Mouse (Mus musculus) frontal cortex, adult (tissue): ENCODE measurements at regions not wholly inside any gene's neighbourhood (a gene's known extent, or its start where the extent isn't known, plus 50 kb on each side); places are given as distances from the start of the nearest gene placed in this dataset.

ENCODE experiments used
- ATAC-seq: cut with Nextera tagmentation; 2 replicates; pipeline ENCODE4 v1.9.2; 2017; ENCODE audit warnings: mild to moderate bottlenecking, moderate library complexity, mixed read lengths; ENCODE audit not compliant: low TSS enrichment

DNA sequence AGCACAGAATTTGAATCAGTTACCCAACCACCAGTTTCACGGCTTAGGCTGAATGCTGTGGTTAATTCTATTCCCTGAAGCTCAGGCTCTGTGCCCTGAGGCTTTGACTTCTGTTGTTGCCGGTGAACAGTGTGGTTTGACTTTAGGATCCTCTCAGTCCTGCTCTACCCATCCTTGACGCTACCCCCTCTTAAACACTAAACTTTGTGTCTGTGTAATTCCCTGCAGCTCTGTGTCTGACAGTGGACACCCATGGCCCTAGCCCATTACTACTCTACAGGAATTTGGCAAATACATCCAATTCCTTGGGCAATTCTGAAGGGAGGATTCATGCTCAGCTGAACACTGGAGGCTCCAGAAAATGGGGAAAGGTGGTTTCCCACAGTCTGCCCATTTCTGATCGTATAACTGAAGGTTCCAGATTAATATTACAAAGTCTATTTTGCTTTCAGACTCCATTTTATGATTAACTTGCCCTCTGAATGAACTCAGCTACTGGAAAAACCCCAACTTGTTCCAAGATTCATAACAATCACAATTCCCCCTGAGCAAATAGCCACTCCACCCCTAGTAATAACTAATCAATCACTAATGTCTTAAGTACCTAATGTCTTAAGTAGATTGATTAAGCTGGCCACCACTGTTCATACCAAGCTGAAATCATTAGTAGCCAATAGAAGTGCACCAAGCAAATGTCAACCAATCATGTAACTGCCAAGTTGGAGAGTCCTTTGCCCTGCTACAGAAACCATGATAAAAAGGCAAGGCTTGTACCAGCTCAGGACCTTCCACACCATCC, 182.6 kb downstream of the Ice1 start:
- no peak for ATAC-seq

GRCm38 (mm10) chr13:70458406-70458805, 179.0 kb downstream of the Ice1 start:
- ATAC-seq: no peak

DNA sequence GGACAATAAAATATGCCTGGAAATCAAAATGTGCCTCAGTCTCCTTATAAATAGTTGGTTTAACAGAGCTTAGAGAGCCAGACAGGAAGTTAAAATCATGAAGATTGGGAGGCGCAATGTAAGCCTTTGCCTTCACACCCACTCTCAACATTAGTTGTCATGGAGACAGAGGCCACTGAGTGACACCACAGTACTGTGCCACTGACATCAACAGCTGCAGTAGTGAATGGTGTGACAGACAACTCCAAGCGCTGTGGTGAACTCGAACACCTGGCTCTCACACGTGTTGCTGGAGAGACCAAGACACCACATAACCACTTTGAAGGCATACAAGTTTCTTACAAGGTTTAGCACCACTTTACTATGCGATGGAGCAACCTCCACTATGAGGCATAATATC, 172.4 kb downstream of the Ice1 start:
- ATAC-seq: no peak

DNA sequence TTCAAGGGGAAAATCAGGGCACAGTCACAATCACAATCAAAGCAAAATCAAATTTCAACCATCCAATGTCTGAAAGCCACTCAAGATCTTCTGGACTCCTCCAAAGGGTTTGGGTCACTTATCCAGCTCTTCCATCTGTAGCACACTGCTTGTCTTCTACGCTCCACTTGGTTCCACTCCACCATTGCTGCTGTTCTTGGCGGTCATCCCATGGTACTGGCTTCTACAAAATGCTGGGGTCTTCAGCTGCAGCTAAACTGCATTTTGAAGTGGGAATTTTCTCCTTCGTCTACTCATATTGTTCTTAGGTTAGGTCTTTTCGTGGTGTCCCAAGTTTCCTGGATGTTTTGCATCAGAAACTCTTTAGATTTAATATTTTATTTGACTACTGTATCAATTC, 162.7 kb downstream of the Ice1 start:
- no peak for ATAC-seq

DNA sequence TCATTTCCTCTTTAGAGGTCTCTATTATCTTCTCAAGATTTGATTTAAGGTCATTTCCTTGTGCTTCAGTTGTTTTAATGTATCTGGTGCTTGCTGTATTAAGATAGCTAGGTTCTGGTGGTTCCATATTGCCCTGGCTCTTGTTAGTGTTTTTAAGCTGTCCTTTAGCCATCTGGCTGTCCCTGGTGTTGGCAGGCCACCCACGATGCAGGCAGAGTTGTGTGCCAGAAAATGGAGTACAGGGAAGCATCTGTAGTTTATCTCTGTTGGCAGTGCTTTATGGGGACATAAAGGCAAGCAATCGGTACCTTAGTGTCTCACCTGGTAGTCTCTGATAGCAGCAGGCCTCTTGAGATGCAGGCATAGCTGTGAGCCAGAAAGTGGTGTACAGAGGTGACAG, 162.1 kb downstream of the Ice1 start:
- ATAC-seq: peak; percentile 67; the same call in 1 of the 2 replicates

DNA sequence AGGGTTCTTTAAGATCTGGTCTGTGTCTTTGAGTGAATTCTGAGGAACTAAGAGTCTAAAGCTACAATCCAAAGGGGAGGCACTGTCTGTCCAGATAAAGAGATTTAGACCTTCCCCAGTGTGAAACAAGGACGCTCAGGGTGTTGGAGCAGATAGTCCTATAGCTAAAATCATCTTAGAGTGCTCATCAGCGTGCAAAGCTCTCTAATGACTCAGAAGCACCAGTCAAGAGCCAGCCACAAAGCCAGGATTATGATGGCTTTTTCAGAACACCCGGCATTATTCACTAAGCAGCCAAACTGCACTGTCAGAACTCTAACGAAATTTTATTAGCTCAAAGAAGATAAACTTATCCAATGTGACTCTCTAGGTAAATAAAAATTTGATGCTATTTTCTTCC, 138.1 kb downstream of the Ice1 start:
- ATAC-seq: peak; percentile 52; the same call in 1 of the 2 replicates
